Mouse (Mus musculus): ENCODE data around the gene Aff1.

- TF ChIP-seq CTCF (IDR thresholded peaks at IDR 0.05; ENCODE audit: low read depth) (peak; percentile 77), EP300 (IDR thresholded peaks at IDR 0.05; ENCODE audit: low read depth) (no peak)
Observed at GRCm38 (mm10) chr5:103856286-103857009, 164.3 kb downstream of the Aff1 start.
